Mouse (Mus musculus) embryo, embryonic 9.5 days (tissue): ENCODE measurements around the gene 4930404N11Rik.

Experiments used
- DNase-seq: peaks from one replicate; pipeline ENCODE4 v3.0.0-alpha.2; 2017; ENCODE audit errors: extremely low spot score

The 4930404N11Rik gene

DNA sequence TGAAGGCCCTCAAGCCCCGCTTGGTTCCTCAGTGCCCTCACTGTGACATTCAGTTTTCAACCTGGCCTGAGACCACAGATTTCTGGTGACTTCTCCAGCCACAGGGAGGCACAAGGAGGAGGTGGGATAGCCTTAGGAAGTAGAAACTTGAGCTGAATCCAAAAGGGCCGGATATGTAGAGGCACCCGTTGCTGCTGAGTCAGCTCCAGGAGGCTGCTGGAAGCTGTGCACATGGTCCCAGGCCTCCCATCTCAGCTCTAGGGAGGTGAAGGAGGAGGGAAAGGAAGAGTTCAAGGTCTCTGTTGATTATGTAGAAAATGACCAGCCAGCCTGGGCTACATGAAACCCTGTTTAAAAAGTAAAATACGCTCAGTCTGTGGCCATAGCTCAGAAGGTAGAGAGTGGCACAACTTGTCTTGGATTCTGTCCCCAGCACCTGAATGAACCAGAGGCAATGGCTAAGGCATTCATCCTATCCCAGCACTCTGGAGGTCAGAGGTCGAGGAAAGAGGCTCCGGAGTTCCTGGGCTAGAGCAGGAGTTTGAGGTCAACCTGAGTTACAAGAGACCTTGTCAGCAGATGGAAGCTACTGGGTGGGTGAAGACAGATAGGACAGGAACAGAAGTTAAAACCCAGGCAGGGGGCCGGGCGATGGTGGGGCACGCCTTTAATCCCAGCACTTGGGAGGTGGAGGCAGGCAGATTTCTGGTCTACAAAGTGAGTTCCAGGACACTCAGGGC lies 10.7 kb downstream of the 4930404N11Rik start:
- no peak for DNase-seq

DNA sequence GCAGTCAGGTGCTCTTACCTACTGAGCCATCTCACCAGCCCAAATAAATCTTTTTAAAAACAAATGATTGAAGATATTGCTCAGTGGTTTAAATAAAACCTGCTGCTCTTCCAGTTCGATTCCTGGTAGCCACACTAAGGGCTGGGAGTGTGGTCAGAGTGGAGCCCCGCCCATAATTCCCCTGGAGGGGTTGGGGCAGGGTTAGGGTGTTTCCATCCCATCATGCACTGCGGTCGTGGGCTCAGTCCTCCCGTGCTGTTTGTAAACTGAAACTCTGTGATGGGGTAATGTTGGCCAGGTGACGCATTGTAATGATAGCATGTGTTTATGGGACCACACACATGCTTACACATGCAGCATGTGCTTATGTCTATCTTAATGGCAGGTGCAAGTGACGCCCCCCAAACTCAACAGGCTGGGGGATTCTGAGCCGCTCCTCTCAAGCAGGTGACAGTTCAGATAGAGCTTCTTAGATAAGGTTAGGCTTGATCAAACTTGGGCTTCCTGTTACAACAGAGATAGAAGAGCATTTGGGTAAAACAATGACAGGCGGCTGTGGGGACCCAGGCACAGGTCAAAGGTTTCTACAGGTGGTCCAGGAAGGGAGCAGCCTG lies 13.8 kb downstream of the 4930404N11Rik start:
- no peak for DNase-seq

DNA sequence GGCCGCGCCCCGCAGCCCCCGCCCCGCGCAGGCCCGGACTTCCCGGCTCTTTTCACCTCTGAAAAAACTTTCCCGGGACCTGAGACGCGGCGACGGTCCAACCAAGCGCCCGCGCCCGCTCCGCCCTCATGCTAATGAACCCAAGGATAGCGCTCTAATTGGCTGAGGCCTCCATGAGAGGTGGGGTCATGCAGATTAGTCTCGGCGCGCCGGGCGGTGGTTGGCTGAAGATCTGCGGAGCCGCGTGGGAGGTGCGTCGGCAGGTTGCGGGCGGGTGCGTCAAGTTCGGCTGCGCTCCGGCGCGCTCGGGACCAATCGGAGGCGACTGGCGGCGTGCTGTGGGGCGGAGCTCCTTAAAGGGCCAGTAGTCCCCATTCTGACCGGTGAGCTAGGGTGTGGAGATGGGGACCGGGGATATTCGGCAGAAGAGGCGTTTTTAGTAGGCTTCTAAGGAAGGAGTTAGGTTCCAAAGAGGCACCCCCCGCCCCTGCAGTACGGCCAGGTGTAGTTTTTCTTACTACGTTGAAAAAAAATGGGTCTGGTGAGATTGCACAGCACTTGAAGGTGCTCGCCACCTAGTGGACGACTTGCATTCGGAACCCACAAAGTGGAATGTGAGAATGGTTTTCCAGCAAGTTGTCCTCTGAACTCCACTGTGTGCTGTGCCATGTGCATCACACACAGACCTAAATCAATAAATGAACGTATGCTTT lies 15.1 kb downstream of the 4930404N11Rik start, which contains the start of gene Hmg20b:
Hmg20b (minus strand) TSS at position 130 of the 713 bp plus-strand sequence.
- DNase-seq = peak; percentile 99

DNA sequence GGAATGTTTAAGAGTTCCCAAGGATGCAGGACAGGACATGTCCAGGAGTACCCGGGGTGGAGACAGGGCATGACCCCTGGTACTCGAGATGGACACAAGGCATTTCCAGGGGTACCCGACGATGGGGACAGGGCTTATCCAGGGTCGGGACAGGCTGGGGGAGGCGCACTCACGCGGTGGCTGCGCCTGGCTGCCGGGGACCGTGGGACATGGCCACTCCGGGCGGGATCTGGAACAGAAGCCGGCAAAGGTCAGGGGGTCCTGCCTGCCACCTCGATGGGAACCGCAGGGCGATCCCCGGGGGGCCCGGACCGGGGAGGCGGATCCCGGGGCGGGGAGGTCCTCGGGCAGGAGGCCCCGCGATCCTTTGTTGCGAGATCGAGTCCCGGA lies 15.7 kb downstream of the 4930404N11Rik start:
- DNase-seq = no peak

- no peak for DNase-seq
Measured at GRCm38 (mm10) chr10:81349146-81349545, 16.5 kb downstream of the 4930404N11Rik start.

GRCm38 (mm10) chr10:81346453-81347067 lies 19.1 kb downstream of the 4930404N11Rik start:
- DNase-seq = peak; percentile 83

GRCm38 (mm10) chr10:81345162-81345534 lies 20.5 kb downstream of the 4930404N11Rik start:
- no peak for DNase-seq

GRCm38 (mm10) chr10:81344421-81345161 lies 21.0 kb downstream of the 4930404N11Rik start:
- DNase-seq = no peak

DNA sequence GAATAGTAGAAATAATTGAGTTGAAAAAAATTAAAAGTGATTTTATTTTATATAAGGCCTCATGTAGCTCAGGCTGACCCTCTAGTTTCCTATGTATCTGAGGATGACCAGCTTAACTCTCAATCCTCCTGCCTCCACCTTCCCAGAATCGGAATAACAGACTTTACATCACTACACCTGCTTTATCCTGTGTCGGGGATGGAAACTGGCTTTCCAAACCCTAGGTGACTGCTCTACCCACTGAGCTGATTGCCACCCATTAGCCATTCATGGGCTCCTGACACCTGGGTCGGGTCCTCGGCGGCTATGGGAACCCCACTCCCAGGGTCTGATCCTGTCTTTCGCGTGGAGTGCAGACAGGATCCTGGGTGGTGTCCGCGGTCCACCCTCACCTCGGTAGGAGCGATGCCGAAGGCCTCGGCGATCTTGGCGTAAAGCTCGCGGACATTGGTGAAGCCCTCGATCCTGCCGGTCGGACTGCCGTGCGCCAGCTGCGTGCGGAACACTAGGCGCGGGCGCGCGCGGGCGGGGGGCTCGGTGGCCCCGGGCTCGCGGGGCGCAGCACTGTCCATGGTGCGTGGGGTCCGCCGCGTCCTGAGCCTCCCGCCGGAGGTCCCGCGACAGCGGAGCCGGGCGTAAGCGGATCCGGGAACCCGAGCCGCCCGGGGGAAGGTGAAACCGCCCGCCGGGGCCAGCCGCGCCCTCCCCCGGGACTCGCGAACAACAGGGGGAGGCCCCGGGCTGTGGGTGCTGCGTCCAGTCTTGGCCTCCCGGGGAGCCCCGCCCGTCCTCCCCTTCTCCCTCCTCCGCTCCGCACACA lies 22.7 kb downstream of the 4930404N11Rik start, which contains the start of gene Gipc3:
Gipc3 (minus strand) TSS at position 581 of the 820 bp plus-strand sequence.
- no peak for DNase-seq

GRCm38 (mm10) chr10:81341333-81341949 lies 24.2 kb downstream of the 4930404N11Rik start:
- peak; percentile 68 for DNase-seq

DNA sequence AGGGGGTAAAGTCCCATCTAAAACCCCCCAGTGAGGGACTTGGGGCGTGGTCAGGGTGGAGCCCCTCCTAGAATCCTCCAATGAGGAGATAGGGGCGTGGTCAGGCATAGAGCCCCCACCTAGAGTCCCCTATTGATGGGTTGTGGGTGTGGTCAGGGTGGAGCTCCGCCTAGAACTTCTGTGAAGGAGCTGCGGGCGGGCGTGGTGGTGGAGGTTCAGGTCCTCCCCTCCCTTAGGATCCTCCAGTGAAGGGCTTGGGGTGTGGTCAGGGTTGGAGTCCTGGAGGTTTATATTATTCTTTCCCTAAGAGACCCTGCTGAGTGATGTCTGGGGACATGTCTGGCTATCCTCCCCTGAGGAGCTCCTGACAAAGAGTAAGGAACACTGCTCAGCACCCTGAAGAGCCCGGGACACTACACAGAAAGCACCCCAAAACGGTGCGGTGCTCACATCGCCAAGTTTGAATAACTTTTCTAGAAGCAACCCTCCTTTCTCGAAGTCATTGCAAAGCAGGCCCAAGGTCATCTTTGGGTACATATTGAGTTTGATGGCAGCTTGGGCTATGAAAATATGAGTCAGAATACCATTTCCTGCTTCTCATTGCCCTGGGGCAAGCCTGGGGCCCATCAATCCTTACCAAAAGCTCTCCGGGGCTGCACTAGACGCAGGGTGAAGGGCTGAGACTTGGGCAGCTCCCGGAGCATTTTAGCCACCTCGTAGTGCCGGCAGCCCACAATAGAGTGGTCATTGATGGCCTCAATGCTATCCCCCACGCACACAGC lies 24.9 kb downstream of the 4930404N11Rik start:
- DNase-seq = no peak

GRCm38 (mm10) chr10:81336558-81336957 lies 29.1 kb downstream of the 4930404N11Rik start:
- no peak for DNase-seq

DNA sequence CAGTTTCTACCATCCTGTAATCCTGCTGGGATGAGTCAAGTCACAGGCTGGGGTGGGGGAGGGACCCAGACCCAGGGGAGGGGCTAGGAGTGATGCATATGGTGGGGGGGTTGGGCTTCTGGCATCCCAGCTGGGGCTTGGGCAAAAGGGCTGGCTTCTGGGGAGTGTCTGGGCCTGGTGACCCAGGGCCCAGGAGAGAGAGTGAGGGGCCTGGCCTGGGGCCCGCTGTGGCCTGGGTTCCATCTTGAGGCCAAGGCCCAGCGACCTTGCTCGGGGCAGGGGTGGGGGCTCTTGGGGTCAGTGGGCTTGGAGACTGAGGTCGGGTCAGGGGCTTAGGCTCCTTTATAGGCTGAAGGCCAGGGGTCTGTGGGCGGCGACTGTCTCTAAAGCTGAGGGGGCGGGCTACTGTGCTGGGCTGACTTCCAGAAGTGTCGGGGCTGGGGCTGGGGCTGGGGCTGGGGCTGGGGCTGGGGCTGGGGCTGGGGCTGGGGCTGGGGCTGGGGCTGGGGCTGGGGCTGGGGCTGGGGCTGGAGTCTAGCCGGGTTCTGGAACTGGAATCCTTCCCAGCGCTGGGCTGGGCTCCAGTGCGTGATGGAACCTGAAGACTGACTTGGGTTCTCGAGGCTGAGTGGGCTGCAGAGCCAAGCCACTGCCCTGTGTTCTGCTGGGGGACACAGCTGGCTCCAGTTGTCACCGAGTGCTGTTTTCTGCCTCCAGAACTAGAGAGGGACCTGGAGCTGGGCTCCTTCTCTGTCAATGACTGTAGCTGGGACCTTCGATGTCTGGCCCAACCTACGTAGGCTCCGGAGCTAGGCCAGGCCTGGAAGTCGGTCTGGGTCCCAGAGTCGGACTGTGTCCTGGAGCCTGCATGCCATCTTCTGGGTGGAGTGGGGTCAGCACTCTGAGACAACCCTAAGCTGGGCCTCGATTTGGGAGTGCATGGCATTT lies 29.9 kb downstream of the 4930404N11Rik start:
- peak; percentile 74 for DNase-seq

DNA sequence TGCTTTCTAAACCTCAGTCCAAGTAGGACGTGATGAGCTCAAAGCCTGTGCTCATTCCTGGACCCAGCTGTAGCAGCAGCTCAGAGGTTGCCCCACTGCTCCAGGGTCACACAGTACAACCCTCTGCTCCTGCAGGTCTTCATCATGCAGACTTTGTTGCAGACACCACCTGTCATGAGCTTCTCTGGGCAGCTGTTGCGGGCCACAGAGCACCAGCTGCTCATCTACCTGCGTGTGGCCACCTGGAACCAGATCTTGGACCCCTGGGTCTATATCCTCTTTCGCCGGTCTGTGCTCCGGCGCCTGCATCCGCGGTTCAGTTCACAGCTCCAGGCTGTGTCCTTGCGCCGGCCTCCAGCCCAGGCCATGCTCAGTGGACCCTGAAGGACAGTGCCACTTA lies 31.3 kb downstream of the 4930404N11Rik start:
- DNase-seq = no peak

DNA sequence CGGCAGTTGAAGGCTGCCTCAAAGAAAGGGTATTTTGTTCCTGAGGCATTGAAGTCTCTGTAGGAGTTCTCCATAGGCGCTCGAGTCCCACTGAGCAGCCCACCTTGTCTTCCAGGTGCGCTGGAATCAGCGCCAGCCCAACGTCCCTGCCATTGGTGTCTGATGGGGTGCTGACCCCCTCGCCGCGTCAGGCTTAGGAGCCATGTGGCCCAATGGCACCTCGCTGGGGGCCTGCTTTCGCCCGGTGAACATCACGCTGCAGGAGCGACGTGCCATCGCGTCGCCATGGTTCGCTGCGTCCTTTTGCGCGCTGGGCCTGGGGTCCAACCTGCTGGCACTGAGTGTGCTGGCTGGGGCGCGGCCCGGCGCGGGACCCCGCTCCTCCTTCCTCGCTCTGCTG lies 33.3 kb downstream of the 4930404N11Rik start:
- DNase-seq = no peak

- DNase-seq = no peak
Measured at GRCm38 (mm10) chr10:81330007-81330406, 35.6 kb downstream of the 4930404N11Rik start.

DNA sequence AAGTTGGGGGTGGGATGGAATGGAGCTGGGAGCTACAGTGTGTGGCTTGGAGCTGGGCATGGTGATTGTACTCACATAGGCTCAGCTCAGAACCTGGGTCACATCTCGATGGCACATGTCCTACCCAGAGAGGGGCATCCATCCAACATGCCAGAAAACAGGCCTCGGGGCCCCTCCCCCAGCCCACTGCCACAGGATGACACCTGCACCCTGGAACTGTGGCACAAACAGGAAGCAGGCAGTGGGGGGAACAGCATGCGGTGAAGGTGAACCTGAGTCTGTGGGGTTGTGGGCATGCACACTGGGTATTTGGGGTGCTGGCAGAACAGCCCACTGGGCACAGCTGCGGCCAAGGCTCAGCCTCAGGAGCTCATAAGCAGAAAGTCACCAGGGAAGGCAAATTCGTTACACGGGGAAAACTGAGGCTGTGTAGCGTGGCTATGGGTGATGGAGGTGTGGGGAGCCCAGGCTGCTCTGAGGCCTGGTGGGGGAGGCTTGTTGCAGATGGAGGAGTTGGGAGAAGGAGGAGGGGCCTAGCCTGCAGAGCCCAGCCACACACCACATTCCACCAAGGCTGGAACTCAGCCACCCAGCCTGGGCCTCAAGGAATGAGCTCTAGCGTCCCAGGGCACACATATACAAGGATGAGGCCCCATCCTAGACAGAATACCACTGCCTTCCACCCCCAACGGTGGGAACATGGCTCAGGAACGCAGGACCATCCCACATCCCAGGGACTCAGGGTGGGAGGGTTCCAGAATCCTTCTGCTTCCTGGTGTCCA lies 36.2 kb downstream of the 4930404N11Rik start:
- DNase-seq = no peak
